Mouse (Mus musculus): ENCODE measurements at regions not wholly inside any gene's neighbourhood (a gene's known extent, or its start where the extent isn't known, plus 50 kb on each side); places are given as distances from the start of the nearest gene placed in this dataset.
"Not testable (repeated sequence)": the region's sequence is repeated elsewhere in the genome, so short reads cannot be mapped to it uniquely, and the experiment has no call there.

- no peak for DNase-seq (ENCODE audit: low spot score)
Observed at GRCm38 (mm10) chr1:95397188-95397587, 83.8 kb downstream of the Fam174a start.

GRCm38 (mm10) chr1:95399764-95400163, 86.3 kb downstream of the Fam174a start:
- DNase-seq (ENCODE audit: low spot score) = no peak

- DNase-seq (ENCODE audit: low spot score) = no peak
Observed at GRCm38 (mm10) chr1:95422253-95422652, 108.8 kb downstream of the Fam174a start.

- no peak for DNase-seq (ENCODE audit: low spot score)
Observed at GRCm38 (mm10) chr1:95425420-95425819, 112.0 kb downstream of the Fam174a start.

- no peak for DNase-seq (ENCODE audit: low spot score)
Observed at GRCm38 (mm10) chr1:95437155-95437554, 123.7 kb downstream of the Fam174a start.

GRCm38 (mm10) chr1:95445541-95445940, 132.1 kb downstream of the Fam174a start:
- DNase-seq (ENCODE audit: low spot score) = no peak

GRCm38 (mm10) chr1:95448962-95449558, 135.6 kb downstream of the Fam174a start:
- DNase-seq (ENCODE audit: low spot score) = no peak

- DNase-seq (ENCODE audit: low spot score) = no peak
Observed at GRCm38 (mm10) chr1:95450920-95451332, 137.5 kb downstream of the Fam174a start.

- peak; percentile 63 for DNase-seq (ENCODE audit: low spot score)
Observed at GRCm38 (mm10) chr1:95451755-95452154, 138.3 kb downstream of the Fam174a start.

- no peak for DNase-seq (ENCODE audit: low spot score)
Observed at GRCm38 (mm10) chr1:95454246-95454645, 140.8 kb downstream of the Fam174a start.

GRCm38 (mm10) chr1:95459355-95459754, 145.9 kb downstream of the Fam174a start:
- no peak for DNase-seq (ENCODE audit: low spot score)

GRCm38 (mm10) chr1:95468095-95468494, 154.7 kb downstream of the Fam174a start:
- no peak for DNase-seq (ENCODE audit: low spot score)

GRCm38 (mm10) chr1:95468772-95469171, 155.3 kb downstream of the Fam174a start:
- DNase-seq (ENCODE audit: low spot score) = no peak

GRCm38 (mm10) chr1:95470491-95470890, 157.1 kb downstream of the Fam174a start:
- DNase-seq (ENCODE audit: low spot score) = no peak

- DNase-seq (ENCODE audit: low spot score) = no peak
Observed at GRCm38 (mm10) chr1:95493004-95493403, 174.4 kb downstream of the St8sia4 start.

GRCm38 (mm10) chr1:95500671-95501070, 166.7 kb downstream of the St8sia4 start:
- DNase-seq (ENCODE audit: low spot score) = not testable (repeated sequence)

GRCm38 (mm10) chr1:95508718-95509117, 158.7 kb downstream of the St8sia4 start:
- no peak for DNase-seq (ENCODE audit: low spot score)

- DNase-seq (ENCODE audit: low spot score) = no peak
Observed at GRCm38 (mm10) chr1:95528726-95529125, 138.6 kb downstream of the St8sia4 start.

GRCm38 (mm10) chr1:95531017-95531416, 136.4 kb downstream of the St8sia4 start:
- no peak for DNase-seq (ENCODE audit: low spot score)
